Mouse (Mus musculus): ENCODE data around the gene Zdhhc17.

DNA sequence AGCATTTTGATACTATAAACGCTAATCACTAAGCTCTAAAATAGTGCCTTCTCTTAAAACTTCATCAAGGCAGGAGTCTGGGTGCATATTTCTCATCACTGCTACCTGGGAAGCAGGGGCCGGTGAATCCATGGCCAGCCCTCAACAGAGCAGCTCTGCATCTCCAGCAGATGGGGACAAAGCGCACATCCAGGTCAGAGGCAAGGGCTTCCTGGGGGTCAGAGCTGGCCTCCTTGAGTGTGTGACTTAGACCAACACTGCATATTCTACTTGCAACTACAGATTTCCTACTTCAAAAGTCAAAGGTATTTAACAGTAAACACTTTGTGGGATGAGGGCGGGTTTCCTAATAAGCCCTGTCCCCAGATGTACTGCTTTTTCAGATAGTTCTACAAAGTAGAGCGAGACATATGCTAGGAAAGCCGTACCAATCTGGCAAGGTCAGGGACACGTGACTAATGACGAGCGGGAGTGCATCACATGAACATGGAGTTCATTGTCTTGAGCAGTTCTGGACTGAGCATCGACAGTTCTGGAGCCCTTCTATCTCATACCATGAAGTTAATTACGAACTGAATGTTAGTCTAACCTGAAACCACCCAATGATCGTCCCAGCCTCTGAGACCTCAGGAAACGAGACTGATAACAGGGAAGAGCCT, 69.1 kb downstream of the Zdhhc17 start:
- TF ChIP-seq TAL1 (IDR thresholded peaks at IDR 0.05; ENCODE audit: low read length) = no peak
- no peak for TF ChIP-seq GATA1 (IDR thresholded peaks at IDR 0.05; ENCODE audit: low read length)
